Mouse (Mus musculus) macrophage (primary cell): Measurements from ENCODE around the gene Npm3. TPM values are rescaled to one million over a fixed set of nuclear protein-coding genes. Genes with fewer than 3 reads are reported as not detected.

Source experiments
- H3K27ac ChIP-seq: fragments of 350-480 bp; formaldehyde crosslinking; 2 replicates; pipeline ENCODE4 v1.9.0; 2021
- H3K36me3 ChIP-seq: fragments of 350-480 bp; formaldehyde crosslinking; 2 replicates; pipeline ENCODE4 v1.9.0; 2021; ENCODE audit errors: inconsistent target
- H3K4me3 ChIP-seq: fragments of 350-480 bp; formaldehyde crosslinking; 2 replicates; pipeline ENCODE4 v1.9.0; 2021; ENCODE audit errors: inconsistent target
- H3K79me2 ChIP-seq: fragments of 350-480 bp; formaldehyde crosslinking; 2 replicates; pipeline ENCODE4 v1.9.0; 2021; ENCODE audit errors: inconsistent target
- WGBS: methylation state at CpG from one replicate; pipeline ENCODE4 v1.1.7; 2026; ENCODE audit warnings: inconsistent platforms; ENCODE audit not compliant: missing documents; 5-methylcytosine and 5-hydroxymethylcytosine counted together
- polyA plus RNA-seq: library from polyadenylated mRNA; stranded (reverse); fragments of 250-400 nt; gene quantifications from 3 replicates; pipeline ENCODE4 v1.2.4, GENCODE M21; 2018; ENCODE audit warnings: inconsistent platforms
- total RNA-seq, 78 experiments: library from RNA; depleted of rRNA; stranded (reverse); fragments of 250-400 nt; gene quantifications; 1 replicate in 9 of 78; 2 replicates in 24 of 78; 3 replicates in 43 of 78; 4 replicates in 2 of 78; pipeline ENCODE4 v1.2.4; 2018; ENCODE audit warnings: inconsistent platforms in 56 of 78

The Npm3 gene
- total RNA-seq (2018; cell fraction: chromatin; rRNA removed), result 10 to 100 TPM in 9 of 26 experiments, 1 to 10 TPM in 17; 5.4 to 16.7 (median 8.5) TPM
- total RNA-seq (2018; cell fraction: cytosol; rRNA removed), result 10 to 100 TPM in 22 of 26 experiments, 1 to 10 TPM in 4; 6.9 to 23.5 (median 15.8) TPM
- 10 to 100 TPM in 7 of 26 experiments, 1 to 10 TPM in 19; 2.0 to 20.9 (median 7.7) TPM for total RNA-seq (2018; cell fraction: nucleus; rRNA removed)
- polyA plus RNA-seq, result 11.7 to 64.5 TPM (median 22.5 TPM) in 3 replicates

DNA sequence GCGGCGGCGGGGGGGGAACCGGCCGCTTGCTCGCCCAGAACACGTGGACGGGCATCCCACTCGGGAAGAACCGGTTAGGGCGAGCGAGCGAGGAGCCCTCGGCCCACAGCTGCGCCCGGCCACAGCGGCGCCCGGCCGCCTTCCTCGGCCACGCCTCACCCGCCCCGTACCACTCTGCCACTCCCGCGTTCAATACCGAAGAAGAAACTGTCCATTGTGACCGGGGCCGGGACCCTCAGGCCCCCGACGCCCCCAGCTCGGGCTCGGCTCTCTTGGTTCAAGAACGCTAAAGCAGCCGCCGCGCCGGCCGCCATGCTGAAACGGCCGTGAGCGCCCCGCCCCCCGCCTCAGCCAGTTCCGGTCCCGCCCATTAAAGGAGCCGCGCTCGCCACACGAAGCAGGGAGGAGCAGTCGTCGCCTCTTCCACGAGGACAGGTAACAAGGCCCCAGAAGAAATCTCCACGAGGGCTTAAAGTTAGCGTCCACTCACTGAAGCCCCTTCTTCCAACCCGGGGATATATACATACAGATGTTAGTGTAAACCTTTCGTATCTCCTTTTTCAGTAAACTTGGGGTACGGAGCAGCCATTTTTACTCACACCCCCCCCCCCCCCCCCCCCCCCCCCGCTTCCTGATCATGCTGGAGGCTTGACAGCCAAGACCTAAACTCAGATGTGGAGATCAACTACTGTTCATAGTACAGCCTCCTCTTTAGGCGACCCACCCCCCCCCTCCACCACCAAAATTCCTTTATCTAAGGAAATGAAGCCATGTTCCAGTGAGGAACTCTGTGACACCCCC is at the start of gene Npm3:
Gene Npm3, minus strand, starts transcription at position 349 of the 801 bp plus-strand sequence.
- peaks cover 26% of the 10 kb centered on the region; the same call in 1 of the 2 replicates for H3K79me2 ChIP-seq
- WGBS, result under 1% methylated on average over 50 of the region's 60 CpGs
- peak within 1 kb of the TSS; percentile 59 for H3K4me3 ChIP-seq
- H3K27ac ChIP-seq, result no peak within 1 kb of the TSS
- peaks cover 31% of the 10 kb centered on the region for H3K36me3 ChIP-seq

- no peaks in the 10 kb centered on the region for H3K79me2 ChIP-seq
- no peak overlapping the region for H3K27ac ChIP-seq
- H3K4me3 ChIP-seq, result no peak overlapping the region
- 92% methylated on average over 15 of the region's 15 CpGs for WGBS
- H3K36me3 ChIP-seq, result no peaks in the 10 kb centered on the region
These were observed 47.5 kb upstream of the Npm3 start for GRCm38 (mm10) chr19:45796879-45797278.

DNA sequence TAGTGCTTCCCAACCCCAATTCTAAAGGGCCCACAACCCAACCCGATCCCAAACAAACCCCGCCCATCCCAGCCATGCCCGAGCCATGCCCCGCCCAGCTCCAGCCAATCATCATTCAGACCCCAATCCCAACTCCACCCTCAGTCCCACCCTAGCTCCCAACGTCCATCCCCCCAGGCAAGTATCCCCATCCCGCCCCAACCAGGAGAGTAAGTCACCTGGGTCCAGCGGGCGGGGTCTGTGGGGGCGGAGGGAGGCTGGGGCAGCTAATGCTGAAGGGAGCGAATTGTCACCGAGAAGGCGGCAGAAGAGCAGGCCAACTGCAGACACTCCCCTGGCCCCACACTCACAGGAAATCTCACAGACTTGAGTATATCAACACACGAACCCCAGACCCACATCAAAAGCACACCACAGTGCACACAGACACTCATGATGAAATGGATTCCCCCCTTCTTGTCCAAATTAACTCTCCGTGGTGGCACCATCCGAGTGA is 46.7 kb upstream of the Npm3 start:
- Histone ChIP-seq H3K36me3 (no peaks in the 10 kb centered on the region), H3K79me2 (no peaks in the 10 kb centered on the region), H3K4me3 (no peak overlapping the region), H3K27ac (no peak overlapping the region)
- 76% methylated on average over 12 of the region's 15 CpGs for WGBS

- 79% methylated on average over 15 of the region's 15 CpGs for WGBS
- H3K27ac ChIP-seq, result no peak overlapping the region
- H3K79me2 ChIP-seq, result no peaks in the 10 kb centered on the region
- no peak overlapping the region for H3K4me3 ChIP-seq
- no peaks in the 10 kb centered on the region for H3K36me3 ChIP-seq
These were observed 46.1 kb upstream of the Npm3 start for GRCm38 (mm10) chr19:45795406-45795944.

DNA sequence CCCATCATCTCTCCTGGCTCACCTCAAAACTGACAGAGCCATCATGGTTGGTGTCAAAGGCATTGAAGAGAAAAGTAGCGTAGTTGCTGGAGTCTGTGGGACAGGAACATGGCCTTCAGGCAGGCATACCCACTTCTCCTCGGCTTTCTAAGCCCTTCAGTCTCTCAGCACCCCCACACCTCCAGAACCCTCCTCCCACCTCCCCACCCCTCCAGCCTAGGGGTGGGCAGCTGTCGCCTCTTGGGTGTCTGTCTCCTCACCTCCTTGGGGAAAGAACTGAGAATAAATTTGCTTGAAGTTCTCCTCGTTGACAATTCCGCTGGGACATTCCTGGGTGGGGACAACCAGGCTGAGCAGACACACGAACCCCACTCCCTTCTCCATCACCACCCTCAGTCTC is 45.3 kb upstream of the Npm3 start:
- Histone ChIP-seq H3K79me2 (no peaks in the 10 kb centered on the region), H3K27ac (no peak overlapping the region), H3K36me3 (no peaks in the 10 kb centered on the region), H3K4me3 (no peak overlapping the region)
- 94% methylated on average over 5 of the region's 6 CpGs for WGBS

GRCm38 (mm10) chr19:45792404-45792803 is 43.0 kb upstream of the Npm3 start:
- H3K4me3 ChIP-seq, result no peak overlapping the region
- 97% methylated on average over 6 of the region's 6 CpGs for WGBS
- no peak overlapping the region for H3K27ac ChIP-seq
- no peaks in the 10 kb centered on the region for H3K36me3 ChIP-seq
- H3K79me2 ChIP-seq, result no peaks in the 10 kb centered on the region

DNA sequence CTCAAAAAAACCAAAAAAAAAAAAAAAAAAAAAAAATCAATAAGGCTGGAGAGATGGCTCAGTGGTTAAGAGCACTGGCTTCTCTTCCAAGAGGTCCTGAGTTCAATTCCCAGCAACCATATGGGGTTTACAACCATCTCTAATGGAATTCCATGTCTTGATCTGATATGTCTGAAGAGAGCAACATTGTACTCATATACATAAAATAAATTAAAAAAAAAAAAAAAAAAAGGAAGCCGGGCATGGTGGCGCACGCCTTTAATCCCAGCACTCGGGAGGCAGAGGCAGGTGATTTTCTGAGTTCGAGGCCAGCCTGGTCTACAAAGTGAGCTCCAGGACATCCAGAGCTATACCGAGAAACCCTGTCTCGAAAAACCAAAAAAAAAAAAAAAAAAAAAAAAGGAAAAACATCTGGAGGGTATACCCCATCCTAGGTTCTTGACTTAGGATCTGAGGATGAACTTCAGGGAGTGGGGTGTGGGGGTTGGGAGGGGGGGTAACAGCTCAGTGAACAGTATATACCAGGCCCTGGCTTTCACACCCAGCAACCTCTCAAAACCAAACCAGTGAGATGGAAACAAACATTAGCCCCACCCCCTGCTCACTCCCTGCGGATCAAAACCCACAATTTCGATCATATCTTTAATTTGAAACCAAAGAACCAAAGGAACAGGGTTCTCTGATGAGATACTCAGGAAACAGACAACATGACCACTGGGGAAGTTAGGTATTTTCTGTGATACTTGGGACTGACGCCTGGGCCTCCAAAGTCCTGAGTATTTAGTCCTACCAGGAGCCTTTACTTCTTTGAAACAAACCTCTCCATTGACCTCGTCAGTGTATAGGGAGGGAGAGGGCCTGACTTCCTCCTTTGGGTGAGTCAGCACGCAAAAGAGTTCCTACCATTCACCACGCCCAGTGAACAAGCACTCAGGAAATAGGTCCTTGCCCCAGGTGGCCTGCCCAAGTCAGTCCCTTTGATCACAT is 40.8 kb upstream of the Npm3 start:
- no peak overlapping the region for H3K4me3 ChIP-seq

DNA sequence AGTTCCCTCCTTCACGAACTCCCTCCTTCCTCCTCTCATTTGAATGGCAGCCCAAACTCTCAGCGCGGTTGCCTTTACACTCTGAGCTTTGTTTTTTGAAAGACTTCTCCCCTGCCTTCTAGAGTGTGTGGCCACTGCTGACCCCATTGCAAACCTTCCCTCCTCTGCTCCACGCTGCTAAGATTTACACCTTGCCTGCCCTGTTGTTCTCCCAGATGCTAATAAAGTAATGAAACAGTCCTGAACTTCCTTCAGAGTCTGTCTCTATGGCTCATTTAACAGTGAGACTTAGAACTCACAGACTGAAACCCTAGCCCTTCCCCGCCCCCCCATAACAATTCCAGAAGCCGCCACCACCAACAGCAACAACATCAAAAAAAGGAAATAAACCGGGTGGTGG is 40.0 kb upstream of the Npm3 start:
- Histone ChIP-seq H3K79me2 (no peaks in the 10 kb centered on the region), H3K36me3 (no peaks in the 10 kb centered on the region), H3K4me3 (no peak overlapping the region), H3K27ac (no peak overlapping the region)
- WGBS, result 77% methylated on average over 5 of the region's 7 CpGs

More for the DNA sequence above, 40.8 kb upstream of the Npm3 start:
- peak overlapping the region; percentile 65 for H3K27ac ChIP-seq
- WGBS, result 0% methylated on average over 6 of the region's 13 CpGs
- no peaks in the 10 kb centered on the region for H3K36me3 ChIP-seq
- H3K79me2 ChIP-seq, result no peaks in the 10 kb centered on the region

DNA sequence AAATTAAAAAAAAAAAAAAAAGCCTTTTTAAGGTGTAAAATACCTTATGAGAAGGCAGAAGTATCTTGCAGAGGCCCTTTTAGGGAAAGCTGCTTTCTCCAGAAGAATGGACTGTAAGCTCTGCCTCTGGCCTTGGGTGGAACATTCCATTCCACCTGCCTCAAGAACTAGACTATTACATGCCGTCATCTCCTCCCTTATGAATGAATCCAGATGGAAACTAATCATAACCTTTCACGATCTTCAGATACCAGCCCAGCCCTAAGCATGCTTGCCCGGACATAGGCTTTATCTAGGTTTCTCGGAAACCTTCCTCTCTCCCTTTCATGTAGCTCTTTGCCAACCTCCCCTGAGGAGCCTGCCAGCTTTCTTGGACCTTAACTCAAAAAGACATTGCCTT is 38.9 kb upstream of the Npm3 start:
- Histone ChIP-seq H3K27ac (no peak overlapping the region), H3K36me3 (no peaks in the 10 kb centered on the region), H3K4me3 (no peak overlapping the region), H3K79me2 (no peaks in the 10 kb centered on the region)
- WGBS, result 90% methylated on average over 4 of the region's 4 CpGs

- WGBS, result 77% methylated on average over 3 of the region's 3 CpGs
- H3K79me2 ChIP-seq, result peaks cover 5% of the 10 kb centered on the region
- H3K36me3 ChIP-seq, result no peaks in the 10 kb centered on the region
- H3K4me3 ChIP-seq, result no peak overlapping the region
- H3K27ac ChIP-seq, result no peak overlapping the region
These were observed 38.1 kb upstream of the Npm3 start for GRCm38 (mm10) chr19:45787450-45787849.

DNA sequence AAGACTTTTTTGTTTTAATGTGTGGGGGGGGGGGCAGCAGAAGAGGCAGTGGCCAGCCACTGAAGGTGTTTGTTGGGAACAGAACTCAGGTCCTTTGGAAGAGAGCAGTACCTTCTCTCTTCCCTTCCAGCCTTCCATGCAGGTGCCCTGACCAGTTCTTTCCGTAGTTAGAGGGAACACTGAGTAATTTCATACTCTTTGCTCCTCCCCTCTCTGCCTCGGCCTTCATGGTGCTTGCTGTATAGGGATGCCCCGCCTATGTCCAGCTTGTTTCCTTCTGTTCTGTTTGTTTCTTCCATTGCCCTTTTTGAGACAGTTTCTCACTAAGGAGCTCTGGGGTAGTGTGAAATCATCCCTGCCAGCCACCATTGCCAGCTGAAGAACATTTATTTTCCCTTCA is 36.1 kb upstream of the Npm3 start:
- 80% methylated on average over 3 of the region's 3 CpGs for WGBS
- Histone ChIP-seq H3K79me2 (peaks cover 24% of the 10 kb centered on the region), H3K36me3 (no peaks in the 10 kb centered on the region), H3K4me3 (no peak overlapping the region), H3K27ac (no peak overlapping the region)

DNA sequence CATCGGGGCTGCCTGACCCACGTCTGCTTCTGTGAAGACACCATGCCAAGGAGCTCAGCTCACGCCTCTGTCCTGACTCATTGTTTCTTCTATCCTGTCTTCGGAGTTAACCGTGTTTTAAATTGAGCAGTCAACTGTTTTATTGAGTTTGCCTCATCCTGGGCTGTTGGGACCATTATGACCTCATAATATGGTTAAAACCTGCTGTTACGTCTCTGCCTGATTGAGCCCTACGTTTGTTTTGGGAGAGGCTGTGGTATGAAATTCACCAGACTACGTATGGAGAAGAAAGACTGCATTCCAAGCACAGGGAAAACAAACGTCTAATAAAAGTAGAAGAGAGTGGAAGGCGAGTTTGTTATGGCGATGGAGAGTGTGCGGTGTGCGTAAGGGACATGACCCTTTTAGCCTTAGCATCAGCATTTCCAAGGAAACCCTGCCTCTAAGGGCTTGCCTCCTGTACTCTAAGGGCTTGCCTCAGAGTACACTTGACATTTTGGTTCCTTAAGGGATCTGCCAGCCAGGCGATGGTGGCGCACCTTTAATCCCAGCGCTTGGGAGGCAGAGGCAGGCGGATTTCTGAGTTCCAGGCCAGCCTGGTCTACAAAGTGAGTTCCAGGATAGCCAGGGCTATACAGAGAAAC is 34.7 kb upstream of the Npm3 start:
- H3K4me3 ChIP-seq, result peak overlapping the region; percentile 81
- peaks cover 7% of the 10 kb centered on the region; the same call in 1 of the 2 replicates for H3K36me3 ChIP-seq
- peaks cover 39% of the 10 kb centered on the region for H3K79me2 ChIP-seq
- 33% methylated on average over 14 of the region's 17 CpGs for WGBS
- peak overlapping the region; percentile 58 for H3K27ac ChIP-seq

GRCm38 (mm10) chr19:45783181-45783932 is 34.0 kb upstream of the Npm3 start, which contains the start of gene Mgea5:
Gene Mgea5 (minus strand): TSS chr19:45783837.
- Histone ChIP-seq H3K79me2 (peaks cover 46% of the 10 kb centered on the region), H3K4me3 (peak within 1 kb of the TSS; percentile 81), H3K36me3 (peaks cover 14% of the 10 kb centered on the region), H3K27ac (peak within 1 kb of the TSS; percentile 58)
- 1% methylated on average over 47 of the region's 71 CpGs for WGBS
